Mouse (Mus musculus) forebrain, postnatal 0 days (tissue): Measurements from ENCODE around the gene Aym1. TPM values are rescaled to one million over a fixed set of nuclear protein-coding genes. Genes with fewer than 3 reads are reported as not detected.

ENCODE experiments used
- ATAC-seq: fragments of 200-750 bp; cut with Nextera tagmentation; 2 replicates; pipeline ENCODE4 v1.8.0; 2017; ENCODE audit warnings: mild to moderate bottlenecking, moderate library complexity
- DNase-seq: peaks from one replicate; pipeline ENCODE4 v3.0.0-alpha.2; 2015
- H3K27ac ChIP-seq: fragments of 300-500 bp; sonication (generic); 2 replicates; pipeline ENCODE4 v1.5.1; 2014; ENCODE audit warnings: low read depth, mild to moderate bottlenecking, antibody characterized with exemption, low read length, moderate library complexity, mixed read lengths
- H3K27me3 ChIP-seq: fragments of 300-500 bp; sonication (generic); 2 replicates; pipeline ENCODE4 v1.6.1; 2014; ENCODE audit warnings: mild to moderate bottlenecking, low read length, mixed read lengths; ENCODE audit not compliant: insufficient read depth
- H3K36me3 ChIP-seq: fragments of 300-500 bp; sonication (generic); 2 replicates; pipeline ENCODE4 v1.6.1; 2014; ENCODE audit warnings: mild to moderate bottlenecking, moderate library complexity; ENCODE audit not compliant: insufficient read depth
- H3K4me1 ChIP-seq: fragments of 300-500 bp; sonication (generic); 2 replicates; pipeline ENCODE4 v1.6.1; 2014; ENCODE audit warnings: antibody characterized with exemption; ENCODE audit not compliant: insufficient read depth
- H3K4me2 ChIP-seq: fragments of 300-500 bp; sonication (generic); 2 replicates; pipeline ENCODE4 v1.6.1; 2014; ENCODE audit warnings: low read depth, mild to moderate bottlenecking, moderate library complexity
- H3K4me3 ChIP-seq: fragments of 300-500 bp; sonication (generic); 2 replicates; pipeline ENCODE4 v1.5.1; 2014; ENCODE audit warnings: low read depth, low read length, mixed read lengths
- H3K9ac ChIP-seq: fragments of 300-500 bp; sonication (generic); 2 replicates; pipeline ENCODE4 v1.6.1; 2014; ENCODE audit warnings: mild to moderate bottlenecking
- H3K9me3 ChIP-seq: fragments of 300-500 bp; sonication (generic); 2 replicates; pipeline ENCODE4 v1.6.1; 2016; ENCODE audit warnings: low read length
- CTCF ChIP-seq: sonication (generic); IDR thresholded peaks from 2 replicates; pipeline ENCODE4 v1.5.1; 2016; ENCODE audit warnings: antibody characterized with exemption, control low read depth, low read depth
- WGBS: fragments of 180-500 bp; shearing (Covaris S2); extraction: QIAGEN DNeasy Blood & Tissue Kit; methylation state at CpG from one replicate; pipeline ENCODE4 v1.1.7; 2014; 5-methylcytosine and 5-hydroxymethylcytosine counted together
- polyA plus RNA-seq: library from polyadenylated mRNA; unstranded; fragments of >200 nt; fragmentation: Nextera tagmentation; extraction: Ambion mirVana; gene quantifications from 2 replicates; pipeline ENCODE4 v1.2.1, GENCODE M21; 2015
- total RNA-seq: library from RNA; depleted of rRNA; stranded (reverse); fragments of >200 nt; gene quantifications from 2 replicates; pipeline ENCODE4 v1.2.3, GENCODE M21; 2014; rRNA removed

Gene Aym1
- not detected in 2 replicates for total RNA-seq
- polyA plus RNA-seq = not detected in 2 replicates

DNA sequence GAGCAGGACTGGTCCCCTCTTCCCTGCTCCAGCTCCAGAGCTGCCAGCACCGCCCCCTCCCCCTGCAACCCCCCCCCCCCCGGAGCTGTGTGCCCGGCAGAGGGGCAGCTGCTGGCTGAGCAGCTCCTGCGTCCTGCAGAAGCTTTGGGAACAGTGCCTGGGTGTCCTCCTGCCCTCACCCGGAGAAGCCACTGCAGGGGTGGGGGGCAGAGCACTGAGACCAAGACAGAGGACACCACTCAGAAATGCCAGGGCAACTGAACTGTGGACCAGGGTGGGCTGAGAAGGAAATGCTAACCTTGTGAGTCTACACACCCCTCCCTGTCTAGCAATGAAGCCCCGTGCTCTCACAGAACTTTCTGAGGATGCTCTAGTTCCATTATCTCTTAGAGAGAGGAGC is at the start of gene Aym1:
Gene Aym1 (plus strand): TSS at position 109 of the 400 bp plus-strand sequence.
- 39% methylated on average over 3 of the region's 6 CpGs for WGBS
- Histone ChIP-seq H3K4me3 (no peak within 1 kb of the TSS), H3K36me3 (no peaks in the 10 kb centered on the region), H3K4me2 (no peak within 1 kb of the TSS), H3K4me1 (peaks cover 7% of the 10 kb centered on the region), H3K9me3 (no peaks in the 10 kb centered on the region), H3K9ac (no peak within 1 kb of the TSS), H3K27me3 (no peaks in the 10 kb centered on the region), H3K27ac (no peak within 1 kb of the TSS)
- TF ChIP-seq CTCF = no peak
- no peak for DNase-seq
- ATAC-seq = no peak; the same call in 1 of the 2 replicates

DNA sequence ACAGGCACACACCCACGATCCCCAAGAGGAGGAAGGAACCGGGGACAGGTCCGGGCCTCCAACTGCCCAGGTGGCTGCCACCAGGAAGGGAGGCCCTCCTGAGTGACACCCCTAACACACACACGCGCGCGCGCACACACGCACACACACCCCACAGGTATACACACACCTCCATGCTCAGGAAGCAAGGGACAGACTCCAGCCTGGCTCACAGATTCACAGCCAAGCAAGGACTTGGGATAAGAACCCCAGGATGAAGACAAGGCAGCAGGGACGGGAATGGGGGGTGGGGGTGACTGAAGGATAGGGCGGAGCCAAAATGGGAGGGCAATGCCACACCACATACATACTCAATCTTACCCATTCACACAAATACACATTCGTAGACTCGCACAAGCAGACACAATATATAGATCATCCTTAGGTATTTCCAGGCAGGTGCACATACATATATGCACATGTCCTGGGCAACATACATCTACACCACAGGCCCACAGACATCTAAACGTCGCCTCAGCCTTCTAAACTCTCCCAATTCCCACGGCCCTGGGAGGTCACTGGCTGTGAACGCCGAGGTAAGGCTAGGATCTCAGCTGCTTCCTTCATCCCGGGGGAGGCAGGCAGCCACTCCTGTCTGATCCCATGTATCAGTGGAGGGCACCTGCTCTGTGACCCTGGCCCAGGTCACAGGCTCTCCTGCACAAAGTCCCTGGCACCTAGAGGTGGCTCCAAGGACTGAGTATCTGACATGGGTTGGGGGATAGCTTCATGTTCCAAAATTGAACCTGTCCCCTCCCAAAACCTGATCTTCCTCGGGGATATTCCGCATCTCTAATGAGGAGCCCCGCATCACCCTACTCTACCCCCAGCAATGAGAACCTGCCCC is 47.4 kb upstream of the Aym1 start:
- no peaks in the 10 kb centered on the region for H3K9me3 ChIP-seq
- TF ChIP-seq CTCF = no peak
- no peaks in the 10 kb centered on the region for H3K27me3 ChIP-seq
- DNase-seq = peak; percentile 36
- ATAC-seq = no peak
- no peaks in the 10 kb centered on the region for H3K36me3 ChIP-seq
- H3K9ac ChIP-seq = peak overlapping the region; percentile 92
- peaks cover 30% of the 10 kb centered on the region for H3K4me1 ChIP-seq
- H3K27ac ChIP-seq = peak overlapping the region; percentile 62; the same call in 1 of the 2 replicates
- peak overlapping the region; percentile 85 for H3K4me2 ChIP-seq
- H3K4me3 ChIP-seq = peak overlapping the region; percentile 94
- WGBS = 56% methylated on average over 22 of the region's 22 CpGs

DNA sequence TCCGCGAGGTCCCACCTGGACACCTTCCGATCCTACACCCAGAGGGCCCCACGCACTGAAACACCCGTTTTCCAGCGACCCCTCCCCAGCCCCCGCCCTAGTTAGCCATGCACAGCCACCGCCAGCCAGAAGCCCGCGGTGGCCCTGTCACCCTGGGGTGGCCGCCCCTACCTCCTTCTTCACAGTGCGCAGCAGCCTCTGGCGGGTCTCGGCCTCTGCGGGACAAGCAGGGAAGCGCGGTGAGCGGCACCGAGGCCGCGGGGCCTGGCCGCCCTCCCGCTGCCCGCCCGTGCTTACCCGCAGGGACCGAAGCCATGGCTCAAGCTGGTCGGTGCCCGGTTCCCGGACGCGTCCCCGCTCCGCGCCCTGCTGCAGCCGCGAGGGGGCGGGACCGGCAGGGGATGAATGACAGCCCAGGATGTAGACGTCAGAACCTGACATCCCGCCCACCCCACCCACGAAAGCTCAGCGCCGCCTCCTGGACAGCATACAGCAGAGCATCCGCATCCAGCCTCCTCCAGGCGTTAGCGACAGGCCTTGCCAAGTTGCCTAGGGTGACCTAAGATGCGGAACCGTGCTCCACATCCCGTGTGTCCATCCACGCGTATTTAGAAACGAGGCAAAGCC is 46.6 kb upstream of the Aym1 start, which contains the start of gene Sgsm1:
Gene Sgsm1 (minus strand): TSS at position 410 of the 627 bp plus-strand sequence.
- DNase-seq (peak; percentile 95), ATAC-seq (peak; percentile 82)
- H3K4me2 ChIP-seq = peak within 1 kb of the TSS; percentile 85
- H3K4me3 ChIP-seq = peak within 1 kb of the TSS; percentile 94
- H3K27me3 ChIP-seq = no peaks in the 10 kb centered on the region
- 3% methylated on average over 53 of the region's 53 CpGs for WGBS
- H3K4me1 ChIP-seq = peaks cover 30% of the 10 kb centered on the region
- H3K9me3 ChIP-seq = no peaks in the 10 kb centered on the region
- H3K36me3 ChIP-seq = no peaks in the 10 kb centered on the region
- H3K27ac ChIP-seq = peak within 1 kb of the TSS; percentile 62
- peak; percentile 81 for TF ChIP-seq CTCF
- peak within 1 kb of the TSS; percentile 92 for H3K9ac ChIP-seq

DNA sequence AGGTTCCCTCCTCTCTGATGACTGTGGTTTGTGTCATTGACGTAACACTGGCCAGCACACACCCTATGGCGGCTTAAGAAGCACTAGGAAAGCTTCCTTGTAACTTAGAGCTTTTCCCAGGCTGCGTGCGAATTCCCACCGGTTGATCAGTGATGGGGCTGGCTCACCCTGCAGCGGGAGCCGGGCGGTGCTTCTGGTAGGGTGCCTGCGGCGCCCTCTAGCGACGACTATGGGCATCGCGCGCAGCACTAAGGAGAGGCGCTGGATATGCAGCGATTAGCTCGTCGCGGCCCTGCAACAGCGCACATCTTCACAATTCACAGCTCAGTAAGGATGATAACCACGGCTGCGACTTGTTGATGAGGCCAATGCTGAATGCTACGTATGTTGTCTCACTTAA is 43.1 kb upstream of the Aym1 start:
- no peak overlapping the region; the same call in 1 of the 2 replicates for H3K27ac ChIP-seq
- H3K27me3 ChIP-seq = no peaks in the 10 kb centered on the region

DNA sequence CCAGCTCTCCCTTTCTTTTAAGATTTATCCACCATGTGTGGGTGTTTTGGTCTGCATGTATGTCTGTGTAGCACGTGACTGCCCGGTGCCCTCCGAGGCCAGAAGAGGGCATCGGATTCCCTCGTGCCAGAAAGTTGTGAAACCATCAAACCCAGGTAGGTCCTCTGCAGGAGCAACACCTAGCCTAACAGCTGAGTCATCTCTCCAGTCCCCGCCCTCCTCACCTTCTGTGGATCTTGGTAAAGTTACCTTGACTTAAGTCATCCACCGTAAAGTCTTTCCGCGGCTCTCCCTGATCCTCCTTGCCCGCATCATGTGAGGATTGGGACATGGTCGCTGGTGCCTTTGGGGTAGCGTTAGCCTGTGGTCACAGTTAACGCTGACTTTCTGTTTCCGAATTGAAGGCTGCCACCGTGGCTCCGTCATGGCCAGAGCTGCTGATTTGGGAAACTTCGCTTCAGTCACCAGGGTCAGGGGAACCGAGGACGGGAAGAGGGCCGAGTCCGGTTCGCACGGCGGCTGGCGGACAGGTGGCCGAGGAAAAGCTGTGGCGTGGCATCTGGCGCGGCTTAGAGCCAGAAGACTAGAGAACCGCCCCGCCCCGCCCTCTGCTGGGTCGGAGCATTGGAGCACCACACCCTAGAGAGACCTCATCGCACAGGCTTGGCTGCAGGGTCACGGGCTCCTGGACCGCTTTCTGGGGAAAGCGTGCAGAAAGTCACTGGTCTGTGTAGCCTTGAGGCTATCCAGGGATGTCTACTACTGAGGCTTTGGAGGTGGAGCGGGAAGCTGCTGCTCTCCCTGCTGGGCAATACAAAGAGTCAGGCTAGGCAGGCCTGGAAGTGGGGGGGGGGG is 33.1 kb upstream of the Aym1 start:
- H3K4me1 ChIP-seq = no peaks in the 10 kb centered on the region
- 5% methylated on average over 38 of the region's 38 CpGs for WGBS
- DNase-seq (no peak), ATAC-seq (peak; percentile 18; the same call in 1 of the 2 replicates)
- H3K9me3 ChIP-seq = no peaks in the 10 kb centered on the region
- peak overlapping the region; percentile 39 for H3K4me2 ChIP-seq
- no peak for TF ChIP-seq CTCF
- H3K27ac ChIP-seq = no peak overlapping the region
- no peaks in the 10 kb centered on the region for H3K36me3 ChIP-seq
- H3K4me3 ChIP-seq = peak overlapping the region; percentile 20
- H3K9ac ChIP-seq = no peak overlapping the region
- no peaks in the 10 kb centered on the region for H3K27me3 ChIP-seq

More for the DNA sequence above, 43.1 kb upstream of the Aym1 start:
- DNase-seq (peak; percentile 96), ATAC-seq (peak; percentile 80)
- Histone ChIP-seq H3K9ac (peak overlapping the region; percentile 26), H3K4me3 (peak overlapping the region; percentile 21), H3K4me2 (peak overlapping the region; percentile 36), H3K9me3 (no peaks in the 10 kb centered on the region), H3K36me3 (no peaks in the 10 kb centered on the region), H3K4me1 (0 out of 2 replicates have a peak, but pooled peaks cover 2% of the 10 kb centered on the region)
- WGBS = under 1% methylated on average over 24 of the region's 24 CpGs
- TF ChIP-seq CTCF = peak; percentile 99

DNA sequence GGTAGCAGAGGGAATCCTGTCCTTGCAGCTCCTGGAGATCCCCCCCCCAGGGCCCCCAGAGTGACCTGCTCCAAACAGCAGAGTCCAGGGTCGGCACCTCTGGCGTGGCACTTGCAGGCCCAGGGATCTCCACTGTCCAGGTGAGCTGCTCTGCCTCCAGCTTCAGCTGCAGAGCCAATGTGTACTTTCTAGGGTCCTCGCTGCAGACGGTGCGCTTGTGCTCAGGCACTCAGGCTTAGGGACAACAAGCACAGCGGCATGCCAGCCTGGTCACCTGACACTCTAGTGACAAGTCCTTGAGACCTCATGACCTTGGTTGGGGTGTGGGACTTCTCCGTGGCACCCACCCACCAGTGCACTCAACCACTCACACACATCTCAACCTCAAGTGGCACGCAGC is 27.6 kb upstream of the Aym1 start:
- H3K4me1 ChIP-seq = no peaks in the 10 kb centered on the region
- DNase-seq (no peak), ATAC-seq (no peak)
- no peaks in the 10 kb centered on the region for H3K36me3 ChIP-seq
- no peaks in the 10 kb centered on the region for H3K9me3 ChIP-seq
- H3K27me3 ChIP-seq = peaks cover 9% of the 10 kb centered on the region; the same call in 1 of the 2 replicates
- H3K27ac ChIP-seq = no peak overlapping the region
- no peak overlapping the region for H3K9ac ChIP-seq
- no peak overlapping the region for H3K4me3 ChIP-seq
- TF ChIP-seq CTCF = no peak
- no peak overlapping the region for H3K4me2 ChIP-seq
- WGBS = 91% methylated on average over 8 of the region's 8 CpGs
